Mouse (Mus musculus): Measurements from ENCODE around the gene Ift88. TPM values are rescaled to one million over a fixed set of nuclear protein-coding genes. Genes with fewer than 3 reads are reported as not detected.
A peak's percentile ranks its signal among the peaks of the same experiment; 100 is the strongest.

Gene Ift88
- total RNA-seq, 2 experiments from 2014 or later = 15.5 to 20.0 TPM

- Histone ChIP-seq H3K27ac (peak overlapping the region; percentile 51; the same call in 1 of the 2 replicates), H3K4me3 (no peak overlapping the region)
- DNase-seq (ENCODE audit: extremely low spot score in 1 of 2, low spot score in 2 of 2) = no peak
- TF ChIP-seq CTCF (IDR thresholded peaks at IDR 0.05) = no peak
- intact Hi-C loops (cut with DNase I) = loop anchor here (2.0 kb wide), 1 partner anchor 35 kb away; the partner anchor contains the start of gene Eef1akmt1
Observed at GRCm38 (mm10) chr14:57535646-57536045, 111.8 kb downstream of the Ift88 start.

- H3K27ac ChIP-seq = peak overlapping the region; percentile 15; the same call in 1 of the 2 replicates
- TF ChIP-seq CTCF (IDR thresholded peaks at IDR 0.05) = no peak
- DNase-seq (ENCODE audit: extremely low spot score in 1 of 2, low spot score in 2 of 2) = no peak
- H3K4me3 ChIP-seq = no peak overlapping the region
- intact Hi-C loops (cut with DNase I) = no loop called here
Observed at GRCm38 (mm10) chr14:57536820-57537219, 113.0 kb downstream of the Ift88 start.

DNA sequence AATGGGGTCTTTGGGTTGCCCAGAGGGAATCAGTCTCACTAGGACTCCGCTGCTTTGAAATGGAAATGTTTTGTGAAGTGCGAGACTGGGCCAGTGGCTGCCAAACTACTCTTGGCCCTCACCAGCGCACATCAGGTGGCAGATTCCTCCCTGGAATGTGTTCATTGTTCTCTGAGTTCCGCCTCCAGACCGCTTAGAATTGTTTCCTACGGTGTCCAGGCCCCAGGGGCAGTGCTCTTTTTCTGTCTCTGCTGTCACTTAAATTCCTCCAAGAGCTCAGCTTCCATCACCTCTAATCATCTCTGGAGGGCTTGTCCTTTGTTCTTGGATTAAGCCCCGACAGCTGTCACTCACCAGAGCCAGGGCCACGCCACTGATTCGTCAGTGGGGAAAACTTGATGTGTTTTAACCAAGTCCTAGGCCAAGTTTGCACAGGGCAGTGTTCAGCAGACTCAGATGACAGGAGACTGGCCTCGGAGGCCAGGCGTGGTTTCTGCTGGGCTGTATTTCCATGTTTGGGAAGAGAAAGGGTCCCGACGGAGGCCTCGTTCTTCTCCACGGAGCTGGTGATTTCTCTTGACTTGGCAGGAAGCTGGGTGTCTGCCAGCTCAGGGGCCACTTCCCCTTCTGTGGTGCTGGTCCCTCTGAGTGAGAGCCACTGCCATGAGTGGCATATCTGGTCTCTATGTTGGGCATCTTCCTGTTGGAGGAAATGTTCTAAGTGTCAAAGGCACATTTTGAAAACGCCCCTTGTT lies 113.6 kb downstream of the Ift88 start:
- DNase-seq (ENCODE audit: extremely low spot score in 1 of 2, low spot score in 2 of 2) = no peak
- intact Hi-C loops (cut with DNase I) = no loop called here
- TF ChIP-seq CTCF (IDR thresholded peaks at IDR 0.05) = no peak
- Histone ChIP-seq H3K4me3 (no peak overlapping the region), H3K27ac (peak overlapping the region; percentile 47; the same call in 1 of the 2 replicates)

- Histone ChIP-seq H3K27ac (peak overlapping the region; percentile 79), H3K4me3 (no peak overlapping the region)
- intact Hi-C loops (cut with DNase I) = no loop called here
- no peak for DNase-seq (ENCODE audit: extremely low spot score in 1 of 2, low spot score in 2 of 2)
- TF ChIP-seq CTCF (IDR thresholded peaks at IDR 0.05) = no peak
Observed at GRCm38 (mm10) chr14:57540683-57541082, 116.8 kb downstream of the Ift88 start.

DNA sequence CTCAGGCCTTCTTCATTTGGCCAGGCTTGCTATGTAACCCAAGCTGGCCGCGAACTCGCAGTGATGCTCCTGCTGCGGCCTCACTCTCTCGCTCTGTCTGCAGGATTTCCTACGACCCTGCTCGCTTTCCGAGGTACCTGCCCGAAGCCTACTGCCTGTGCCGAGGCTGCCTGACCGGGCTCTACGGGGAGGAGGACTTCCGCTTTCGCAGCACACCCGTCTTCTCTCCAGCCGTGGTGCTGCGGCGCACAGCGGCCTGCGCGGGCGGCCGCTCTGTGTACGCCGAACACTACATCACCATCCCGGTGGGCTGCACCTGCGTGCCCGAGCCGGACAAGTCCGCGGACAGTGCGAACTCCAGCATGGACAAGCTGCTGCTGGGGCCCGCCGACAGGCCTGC lies 118.4 kb downstream of the Ift88 start:
- intact Hi-C loops (cut with DNase I) = no loop called here

GRCm38 (mm10) chr14:57543420-57544039 lies 119.7 kb downstream of the Ift88 start:
- intact Hi-C loops (cut with DNase I) = no loop called here
- no peak for TF ChIP-seq CTCF (IDR thresholded peaks at IDR 0.05)
- no peak for DNase-seq (ENCODE audit: extremely low spot score in 1 of 2, low spot score in 2 of 2)
- Histone ChIP-seq H3K4me3 (no peak overlapping the region), H3K27ac (no peak overlapping the region)

More for the DNA sequence above, 118.4 kb downstream of the Ift88 start:
- no peak overlapping the region for H3K4me3 ChIP-seq
- no peak for TF ChIP-seq CTCF (IDR thresholded peaks at IDR 0.05)
- no peak overlapping the region for H3K27ac ChIP-seq
- DNase-seq (ENCODE audit: extremely low spot score in 1 of 2, low spot score in 2 of 2) = no peak

GRCm38 (mm10) chr14:57545526-57545925 lies 121.7 kb downstream of the Ift88 start:
- intact Hi-C loops (cut with DNase I) = no loop called here
- no peak for TF ChIP-seq CTCF (IDR thresholded peaks at IDR 0.05)
- no peak overlapping the region for H3K27ac ChIP-seq
- DNase-seq (ENCODE audit: extremely low spot score in 1 of 2, low spot score in 2 of 2) = no peak
- no peak overlapping the region for H3K4me3 ChIP-seq

DNA sequence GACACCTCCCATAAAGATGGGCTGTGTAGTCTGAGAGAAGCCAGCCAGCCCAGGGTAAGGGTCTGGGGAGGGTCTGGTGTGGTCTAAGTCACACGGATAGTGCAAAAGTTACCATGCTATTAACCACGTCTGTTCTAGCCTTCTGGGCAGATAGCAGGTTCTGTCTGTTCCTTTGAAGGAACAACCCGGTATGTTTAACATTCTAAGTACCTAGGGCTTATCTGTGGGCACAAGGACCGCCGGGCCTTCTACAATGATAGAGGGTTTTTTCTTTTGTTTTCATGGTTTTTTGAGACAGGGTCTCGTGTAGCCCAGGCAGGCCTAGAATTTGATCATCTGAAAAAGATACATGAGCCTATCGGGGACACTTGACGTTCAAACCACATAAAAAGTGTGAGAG lies 122.3 kb downstream of the Ift88 start:
- no peak overlapping the region for H3K4me3 ChIP-seq
- no peak for TF ChIP-seq CTCF (IDR thresholded peaks at IDR 0.05)
- intact Hi-C loops (cut with DNase I) = no loop called here
- H3K27ac ChIP-seq = no peak overlapping the region
- DNase-seq (ENCODE audit: extremely low spot score in 1 of 2, low spot score in 2 of 2) = no peak

DNA sequence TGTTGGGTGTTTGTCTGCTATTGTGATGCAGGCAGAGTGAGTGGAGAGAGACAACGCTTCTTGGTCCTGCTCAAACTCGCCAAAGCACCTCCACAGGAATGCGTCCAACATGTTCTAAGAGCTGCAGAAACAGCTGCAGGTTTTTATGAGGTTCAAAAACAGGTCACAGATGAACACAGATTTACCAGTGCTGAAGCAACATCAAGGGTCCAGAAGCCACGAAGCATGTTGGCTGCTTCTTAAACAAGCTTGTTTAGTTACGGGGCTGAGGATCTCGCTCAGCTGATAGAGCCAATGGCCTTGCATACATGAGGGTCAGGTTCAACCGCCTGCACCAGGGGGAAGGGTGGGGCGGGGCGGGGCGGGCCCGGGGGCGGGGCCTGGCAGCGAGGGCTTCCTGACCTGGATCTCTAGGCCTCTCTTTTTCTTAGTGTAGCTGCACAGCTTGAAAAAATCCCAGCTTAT lies 122.7 kb downstream of the Ift88 start:
- intact Hi-C loops (cut with DNase I) = no loop called here
- Histone ChIP-seq H3K4me3 (no peak overlapping the region), H3K27ac (no peak overlapping the region)
- DNase-seq (ENCODE audit: extremely low spot score in 1 of 2, low spot score in 2 of 2) = no peak
- no peak for TF ChIP-seq CTCF (IDR thresholded peaks at IDR 0.05)

- DNase-seq (ENCODE audit: extremely low spot score in 1 of 2, low spot score in 2 of 2) = no peak
- Histone ChIP-seq H3K27ac (no peak overlapping the region), H3K4me3 (no peak overlapping the region)
- TF ChIP-seq CTCF (IDR thresholded peaks at IDR 0.05) = no peak
- intact Hi-C loops (cut with DNase I) = no loop called here
Observed at GRCm38 (mm10) chr14:57547062-57547461, 123.2 kb downstream of the Ift88 start.

DNA sequence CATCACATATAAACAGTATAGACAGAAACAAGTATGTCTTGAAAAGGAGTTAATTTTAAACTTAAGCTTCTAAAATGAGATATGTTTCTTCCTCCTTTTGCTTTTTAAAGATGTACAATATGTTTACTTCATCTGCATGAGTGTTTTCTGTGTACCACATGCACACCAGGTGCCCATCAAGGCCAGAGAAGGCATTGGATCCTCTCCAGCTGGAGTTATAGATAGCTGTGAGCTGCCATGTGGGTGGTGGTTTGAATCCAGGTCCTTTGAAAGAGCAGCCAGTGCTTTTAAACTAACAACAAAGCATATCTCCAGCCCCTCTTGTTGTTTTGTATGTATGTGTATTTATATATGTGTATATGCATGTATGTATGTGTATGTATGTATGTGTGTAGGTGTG lies 129.1 kb downstream of the Ift88 start:
- H3K27ac ChIP-seq = no peak overlapping the region
- no peak for TF ChIP-seq CTCF (IDR thresholded peaks at IDR 0.05)
- no peak for DNase-seq (ENCODE audit: extremely low spot score in 1 of 2, low spot score in 2 of 2)
- H3K4me3 ChIP-seq = no peak overlapping the region
- intact Hi-C loops (cut with DNase I) = no loop called here

- intact Hi-C loops (cut with DNase I) = no loop called here
- no peak overlapping the region for H3K27ac ChIP-seq
- no peak for DNase-seq (ENCODE audit: extremely low spot score in 1 of 2, low spot score in 2 of 2)
- H3K4me3 ChIP-seq = no peak overlapping the region
- TF ChIP-seq CTCF (IDR thresholded peaks at IDR 0.05) = no peak
Observed at GRCm38 (mm10) chr14:57554434-57554833, 130.6 kb downstream of the Ift88 start.

Measured in left cerebral cortex, adult 2 months (tissue).